Mouse (Mus musculus) C2C12 (cell line): Measurements from ENCODE around the gene Zfp771. TPM values are rescaled to one million over a fixed set of nuclear protein-coding genes. Genes with fewer than 3 reads are reported as not detected.

Source experiments
- H3K27me3 ChIP-seq: one replicate; pipeline ENCODE4 v1.6.1; 2011; ENCODE audit not compliant: control insufficient read depth, insufficient read depth, insufficient read length
- H3K36me3 ChIP-seq: one replicate; pipeline ENCODE4 v1.6.1; 2011; ENCODE audit not compliant: control insufficient read depth, insufficient read depth
- H3K4me3 ChIP-seq: one replicate; pipeline ENCODE4 v1.5.1; 2011; ENCODE audit warnings: mild to moderate bottlenecking, control low read depth; ENCODE audit not compliant: poor library complexity, insufficient read depth, severe bottlenecking
- H3K79me2 ChIP-seq: one replicate; pipeline ENCODE4 v1.6.1; 2011; ENCODE audit not compliant: control insufficient read depth, insufficient read depth
- H3K79me3 ChIP-seq: one replicate; pipeline ENCODE4 v1.6.1; 2011; ENCODE audit warnings: low read depth, control low read depth
- H3ac ChIP-seq: one replicate; pipeline ENCODE3; 2011; ENCODE audit warnings: low read depth; ENCODE audit not compliant: control insufficient read depth, insufficient read length
- CEBPB ChIP-seq: IDR thresholded peaks from one replicate; pipeline ENCODE4 v1.6.1; 2011; ENCODE audit warnings: low read depth, mild to moderate bottlenecking, control low read depth, moderate library complexity
- CTCF ChIP-seq: IDR thresholded peaks from one replicate; pipeline ENCODE4 v1.5.1; 2011; ENCODE audit not compliant: control insufficient read depth, insufficient read depth, insufficient read length
- MAX ChIP-seq: IDR thresholded peaks from one replicate; pipeline ENCODE4 v1.6.1; 2011; ENCODE audit warnings: mild to moderate bottlenecking, control low read depth
- MYOD1 ChIP-seq: IDR thresholded peaks from one replicate; pipeline ENCODE4 v1.6.1; 2011; ENCODE audit warnings: low read depth; ENCODE audit not compliant: control insufficient read depth, insufficient read length
- USF1 ChIP-seq: IDR thresholded peaks from one replicate; pipeline ENCODE4 v1.6.1; 2011; ENCODE audit warnings: low read depth, mild to moderate bottlenecking, control low read depth, moderate library complexity
- polyA plus RNA-seq: library from polyadenylated mRNA; unstranded; fragments of >200 nt; fragmentation: generic; extraction: Trizol; gene quantifications from one replicate; pipeline ENCODE4 v1.2.1, GENCODE M21; 2012; ENCODE audit warnings: missing spikeins

The Zfp771 gene
- polyA plus RNA-seq, 1 experiment = 38.0 TPM

DNA sequence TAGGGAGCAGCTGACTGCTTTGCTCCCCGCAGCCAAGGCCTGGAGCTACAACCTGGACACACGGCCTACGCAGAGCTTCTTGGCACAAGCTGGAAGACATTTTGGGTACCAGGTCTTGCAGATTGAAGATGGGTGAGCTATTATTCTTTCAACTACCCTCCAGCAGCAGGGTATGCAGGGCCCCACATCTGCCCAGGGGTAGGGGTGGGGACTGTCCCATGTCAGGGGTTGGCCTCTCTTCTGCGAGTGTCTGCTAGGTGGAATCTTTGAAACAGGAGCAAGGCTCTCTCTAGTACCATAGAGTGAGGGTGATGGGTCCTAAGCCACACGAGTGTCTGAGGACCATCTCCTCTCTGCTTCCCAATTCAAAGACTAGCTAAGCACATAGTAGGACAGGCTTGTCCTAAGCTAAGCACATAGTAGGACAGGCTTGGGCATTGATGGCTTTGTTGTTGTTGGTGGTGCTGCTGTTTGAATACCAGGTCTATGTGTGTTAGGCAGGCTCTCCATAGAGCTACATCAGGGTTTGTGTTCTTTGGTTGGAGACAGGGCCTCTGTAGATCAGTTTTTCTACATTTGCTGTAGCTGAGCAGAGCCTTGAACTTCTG, 53.6 kb downstream of the Zfp771 start:
- TF ChIP-seq CTCF (no peak), MYOD1 (no peak), CEBPB (no peak), USF1 (no peak), MAX (no peak)
- Histone ChIP-seq H3K27me3 (peaks cover 48% of the 10 kb centered on the region), H3K79me3 (no peaks in the 10 kb centered on the region), H3K36me3 (no peaks in the 10 kb centered on the region), H3K4me3 (no peak overlapping the region), H3ac (no peak overlapping the region), H3K79me2 (no peaks in the 10 kb centered on the region)

Other genes with a start within 250 kb of the Zfp771 start
- gene Mvp, start 229.7 kb upstream of the Zfp771 start, polyA plus RNA-seq = 32.7 TPM
- 1.2 TPM for gene Pagr1b, start 227.8 kb upstream of the Zfp771 start, polyA plus RNA-seq
- 22.3 TPM for gene Pagr1a, start 226.9 kb upstream of the Zfp771 start, polyA plus RNA-seq
- gene Gm42742, start 223.2 kb upstream of the Zfp771 start, polyA plus RNA-seq = 39.7 TPM
- 0.02 TPM for gene Prrt2, start 223.1 kb upstream of the Zfp771 start, polyA plus RNA-seq
- 141 TPM for gene Maz, start 217.2 kb upstream of the Zfp771 start, polyA plus RNA-seq
- gene Kif22, start 201.8 kb upstream of the Zfp771 start, polyA plus RNA-seq = 75.4 TPM
- not detected for gene Zg16, start 156.9 kb upstream of the Zfp771 start, polyA plus RNA-seq
- 34.0 TPM for gene AI467606, start 152.9 kb upstream of the Zfp771 start, polyA plus RNA-seq
- gene Qprt, start 122.0 kb upstream of the Zfp771 start, polyA plus RNA-seq = not detected
- 23.1 TPM for gene Spn, start 106.5 kb upstream of the Zfp771 start, polyA plus RNA-seq
- gene Cd2bp2, start 48.2 kb upstream of the Zfp771 start, polyA plus RNA-seq = 56.2 TPM
- 41.4 TPM for gene Tbc1d10b, start 35.8 kb upstream of the Zfp771 start, polyA plus RNA-seq
- 39.4 TPM for gene Mylpf, start 35.4 kb upstream of the Zfp771 start, polyA plus RNA-seq
- 16.1 TPM for gene Zfp553, start 11.2 kb upstream of the Zfp771 start, polyA plus RNA-seq
- gene Sept1, start 11.1 kb upstream of the Zfp771 start, polyA plus RNA-seq = 1.7 TPM
- gene Dctpp1, start 16.4 kb downstream of the Zfp771 start, polyA plus RNA-seq = 226 TPM
- 41.4 TPM for gene Sephs2, start 29.8 kb downstream of the Zfp771 start, polyA plus RNA-seq
- gene Itgal, start 52.0 kb downstream of the Zfp771 start, polyA plus RNA-seq = 0.07 TPM
- 17.5 TPM for gene Zfp768, start 101.3 kb downstream of the Zfp771 start, polyA plus RNA-seq
- 5.1 TPM for gene Zfp747, start 131.8 kb downstream of the Zfp771 start, polyA plus RNA-seq
- gene 9130019O22Rik, start 142.9 kb downstream of the Zfp771 start, polyA plus RNA-seq = 0.32 TPM
- gene E430018J23Rik, start 149.4 kb downstream of the Zfp771 start, polyA plus RNA-seq = 2.9 TPM
- gene Zfp764, start 162.5 kb downstream of the Zfp771 start, polyA plus RNA-seq = 1.9 TPM
- 8.2 TPM for gene Zfp688, start 177.8 kb downstream of the Zfp771 start, polyA plus RNA-seq
- 3.7 TPM for gene Zfp689, start 204.9 kb downstream of the Zfp771 start, polyA plus RNA-seq
- 28.6 TPM for gene Prr14, start 215.3 kb downstream of the Zfp771 start, polyA plus RNA-seq
- gene Fbrs, start 234.9 kb downstream of the Zfp771 start, polyA plus RNA-seq = 20.9 TPM